ENCODE assay signal across 18 mouse cellular contexts in the genomic region with DNA sequence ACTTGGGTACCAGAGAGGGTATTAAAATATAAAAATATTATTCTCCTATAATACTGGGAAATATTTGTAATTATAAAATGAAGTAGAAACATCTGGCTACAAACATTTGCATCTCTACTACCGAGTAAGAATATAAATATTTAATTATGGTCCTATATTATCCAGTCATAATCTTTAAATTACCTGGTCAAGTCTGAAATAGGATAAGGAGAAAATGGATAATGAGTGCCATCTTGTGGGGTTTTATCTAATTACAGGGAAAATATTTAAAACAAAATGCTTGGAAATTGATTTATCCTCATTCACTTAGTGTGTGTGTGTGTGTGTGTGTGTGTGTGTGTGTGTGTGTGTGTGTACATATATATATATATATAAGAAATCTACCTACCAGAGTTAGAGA. TPM values are rescaled to one million over a fixed set of nuclear protein-coding genes. Genes with fewer than 3 reads are reported as not detected.
DNase-seq lines count a peak whose midpoint lies in the region; TF ChIP-seq lines count a peak whose summit lies in the region.
"Had no signal": no experiment of that assay in that cellular context is flagged by ENCODE, and none has a peak within 500 bp of the region (broad histone marks: within the 10 kb centered on the region; RNA-seq: fewer than 3 reads in every experiment).

No protein-coding gene starts in this region.

- no peak for DNase-seq in gastrocnemius, adult 2 months
- no peak for DNase-seq in gastrocnemius, adult 18-20 months (ENCODE audit: low spot score)
- no peak for DNase-seq in left cerebral cortex, adult 2 months (ENCODE audit: extremely low spot score in 1 of 2, low spot score in 2 of 2)
- DNase-seq in left cerebral cortex, postnatal 10 days (ENCODE audit: extremely low spot score in 1 of 2, low spot score in 2 of 2): no peak
- DNase-seq in 416B (ENCODE audit: low read depth) (peak; percentile 13), NIH3T3 (ENCODE audit: low read depth) (peak; percentile 19)
- no peak for DNase-seq in thymus, postnatal 36 days
- DNase-seq in cerebellum, postnatal 14 days: no peak
- DNase-seq: adrenal gland, postnatal 10 days; layer of hippocampus, adult 9-11 months; lung, postnatal 14 days; right cerebral cortex, adult 18-20 months; thymus, adult 2 months had no signal

- intact Hi-C loops in gastrocnemius, adult 2 months (cut with DNase I): no loop called here
- intact Hi-C loops in left cerebral cortex, adult 2 months (cut with DNase I): loop anchor here (10.0 kb wide), 1 partner anchor 1192 kb away; no protein-coding TSS in a partner anchor
- intact Hi-C loops in left cerebral cortex, postnatal 10 days (cut with DNase I): no loop called here

- 0 out of 2 replicates have a peak, but pooled peaks have one; percentile 6 for TF ChIP-seq CTCF in gastrocnemius, adult 2 months (IDR thresholded peaks at IDR 0.05)
- TF ChIP-seq CTCF in left cerebral cortex, adult 2 months (IDR thresholded peaks at IDR 0.05): peak; percentile 43

- no peak overlapping the region for H3K27ac ChIP-seq in gastrocnemius, adult 2 months
- H3K27ac ChIP-seq in left cerebral cortex, adult 2 months: no peak overlapping the region
- H3K27ac ChIP-seq: forebrain, embryonic 12.5 days; heart, embryonic 13.5 days; intestine, embryonic 15.5 days; limb, embryonic 13.5 days had no signal

- no peak overlapping the region for H3K4me3 ChIP-seq in gastrocnemius, adult 2 months
- no peak overlapping the region for H3K4me3 ChIP-seq in left cerebral cortex, adult 2 months
- H3K4me3 ChIP-seq: forebrain, embryonic 12.5 days; heart, embryonic 13.5 days; intestine, embryonic 15.5 days; limb, embryonic 13.5 days had no signal

RNA-seq across cellular contexts. Expression of a gene that starts 19.0 kb away (rescaled TPM):
- total RNA-seq in gastrocnemius, adult 2 months (2021): not detected
- total RNA-seq in gastrocnemius, adult 18-20 months (2021): not detected
- total RNA-seq in left cerebral cortex, adult 2 months (2021): under 1 TPM in 1 of 2 experiments, not detected in 1; 0.09 TPM
- total RNA-seq in left cerebral cortex, postnatal 10 days (2021): under 1 TPM; 0.45 to 0.71 TPM
- total RNA-seq: adrenal gland, postnatal 10 days had no signal

RNA-seq across cellular contexts. Expression of a gene that starts 33.1 kb away (rescaled TPM):
- total RNA-seq in gastrocnemius, adult 2 months (2021): under 1 TPM in 1 of 2 experiments, not detected in 1; 0.08 TPM
- total RNA-seq in gastrocnemius, adult 18-20 months (2021): under 1 TPM in 1 of 2 experiments, not detected in 1; 0.12 TPM
- total RNA-seq in left cerebral cortex, adult 2 months (2021): 100 to 1,000 TPM; 114 to 116 TPM
- total RNA-seq in left cerebral cortex, postnatal 10 days (2021): 10 to 100 TPM; 39.3 to 40.4 TPM
- total RNA-seq: hematopoietic stem cell, adult 5-6 weeks had no signal

Comparison
In these comparisons a context has a peak if more than half of its experiments do, and no peak if none do; other contexts are left out.
1. DNase-seq: peak in 416B (single experiment) and NIH3T3 (single experiment); none in gastrocnemius, adult 2 months (single experiment), gastrocnemius, adult 18-20 months (single experiment), left cerebral cortex, adult 2 months (0 of 2), left cerebral cortex, postnatal 10 days (0 of 2), thymus, postnatal 36 days (0 of 2) and cerebellum, postnatal 14 days (0 of 2).
2. RNA of a gene that starts 33.1 kb away (total RNA-seq): 114 to 116 TPM in left cerebral cortex, adult 2 months and 39.3 to 40.4 TPM in left cerebral cortex, postnatal 10 days; 0.12 TPM in gastrocnemius, adult 18-20 months and 0.08 TPM in gastrocnemius, adult 2 months; every median in the first group is over 10 times any median in the second.